Mouse (Mus musculus) right cerebral cortex, postnatal 14 days (tissue): Measurements from ENCODE around the gene Fam78a.
"Not testable (repeated sequence)": the region's sequence is repeated elsewhere in the genome, so short reads cannot be mapped to it uniquely, and the experiment has no call there.

Source experiments
- DNase-seq: peaks from one replicate; pipeline ENCODE4 v3.0.0; 2022

The Fam78a gene

GRCm38 (mm10) chr2:32065371-32065791, 19.3 kb downstream of the Fam78a start:
- no peak for DNase-seq

- no peak for DNase-seq
Observed at GRCm38 (mm10) chr2:32064913-32065312, 19.7 kb downstream of the Fam78a start.

GRCm38 (mm10) chr2:32063451-32064151, 21.1 kb downstream of the Fam78a start:
- no peak for DNase-seq

GRCm38 (mm10) chr2:32062626-32063410, 21.8 kb downstream of the Fam78a start:
- DNase-seq = no peak

- no peak for DNase-seq
Observed at GRCm38 (mm10) chr2:32061722-32062505, 22.7 kb downstream of the Fam78a start.

- no peak for DNase-seq
Observed at GRCm38 (mm10) chr2:32061189-32061588, 23.5 kb downstream of the Fam78a start.

- no peak for DNase-seq
Observed at GRCm38 (mm10) chr2:32060228-32060805, 24.3 kb downstream of the Fam78a start.

GRCm38 (mm10) chr2:32059613-32060012, 25.0 kb downstream of the Fam78a start:
- DNase-seq = no peak

- no peak for DNase-seq
Observed at GRCm38 (mm10) chr2:32058716-32059115, 25.9 kb downstream of the Fam78a start.

GRCm38 (mm10) chr2:32058241-32058640, 26.4 kb downstream of the Fam78a start:
- DNase-seq = no peak

- DNase-seq = no peak
Observed at GRCm38 (mm10) chr2:32057794-32058193, 26.9 kb downstream of the Fam78a start.

- no peak for DNase-seq
Observed at GRCm38 (mm10) chr2:32057360-32057759, 27.3 kb downstream of the Fam78a start.

GRCm38 (mm10) chr2:32056524-32056923, 28.1 kb downstream of the Fam78a start:
- DNase-seq = no peak

- no peak for DNase-seq
Observed at GRCm38 (mm10) chr2:32055357-32055965, 29.2 kb downstream of the Fam78a start.

- no peak for DNase-seq
Observed at GRCm38 (mm10) chr2:32052418-32052817, 32.2 kb downstream of the Fam78a start.

- no peak for DNase-seq
Observed at GRCm38 (mm10) chr2:32051791-32052190, 32.9 kb downstream of the Fam78a start.

- DNase-seq = no peak
Observed at GRCm38 (mm10) chr2:32047323-32047722, 37.3 kb downstream of the Fam78a start.

- no peak for DNase-seq
Observed at GRCm38 (mm10) chr2:32046009-32046408, 38.6 kb downstream of the Fam78a start.

GRCm38 (mm10) chr2:32045375-32045774, 39.3 kb downstream of the Fam78a start:
- DNase-seq = no peak

- DNase-seq = no peak
Observed at GRCm38 (mm10) chr2:32043836-32044235, 40.8 kb downstream of the Fam78a start.

- no peak for DNase-seq
Observed at GRCm38 (mm10) chr2:32041087-32041486, 43.6 kb downstream of the Fam78a start.

GRCm38 (mm10) chr2:32040646-32041045, 44.0 kb downstream of the Fam78a start:
- not testable (repeated sequence) for DNase-seq

- no peak for DNase-seq
Observed at GRCm38 (mm10) chr2:32038661-32039081, 46.0 kb downstream of the Fam78a start.
